Mouse (Mus musculus): ENCODE measurements around the gene Slx4. TPM values are rescaled to one million over a fixed set of nuclear protein-coding genes. Genes with fewer than 3 reads are reported as not detected.

Gene Slx4
- polyA plus RNA-seq, 1 experiment: 26.5 TPM

- Histone ChIP-seq H3K27ac (ENCODE audit: insufficient read depth, low read length) (no peak overlapping the region), H3K4me1 (ENCODE audit: control insufficient read depth, insufficient read depth, insufficient read length) (no peaks in the 10 kb centered on the region), H3K36me3 (ENCODE audit: control insufficient read depth, insufficient read depth, low read length) (no peaks in the 10 kb centered on the region), H3K4me3 (ENCODE audit: extremely low read depth, insufficient read depth, insufficient read length) (no peak overlapping the region), H3K27me3 (ENCODE audit: control insufficient read depth, insufficient read depth, low read length) (no peaks in the 10 kb centered on the region)
- no peak for DNase-seq (ENCODE audit: low read depth in 1 of 2, low spot score in 2 of 2)
- TF ChIP-seq POLR2A (IDR thresholded peaks at IDR 0.05; ENCODE audit: low read depth, low read length) (no peak), CTCF (IDR thresholded peaks at IDR 0.05; ENCODE audit: extremely low read depth, insufficient read depth, insufficient read length, insufficient replicate concordance) (no peak)
- 91% methylated on average over 5 of the region's 5 CpGs for WGBS
Observed at GRCm38 (mm10) chr16:4014040-4014668, 10.6 kb upstream of the Slx4 start.

DNA sequence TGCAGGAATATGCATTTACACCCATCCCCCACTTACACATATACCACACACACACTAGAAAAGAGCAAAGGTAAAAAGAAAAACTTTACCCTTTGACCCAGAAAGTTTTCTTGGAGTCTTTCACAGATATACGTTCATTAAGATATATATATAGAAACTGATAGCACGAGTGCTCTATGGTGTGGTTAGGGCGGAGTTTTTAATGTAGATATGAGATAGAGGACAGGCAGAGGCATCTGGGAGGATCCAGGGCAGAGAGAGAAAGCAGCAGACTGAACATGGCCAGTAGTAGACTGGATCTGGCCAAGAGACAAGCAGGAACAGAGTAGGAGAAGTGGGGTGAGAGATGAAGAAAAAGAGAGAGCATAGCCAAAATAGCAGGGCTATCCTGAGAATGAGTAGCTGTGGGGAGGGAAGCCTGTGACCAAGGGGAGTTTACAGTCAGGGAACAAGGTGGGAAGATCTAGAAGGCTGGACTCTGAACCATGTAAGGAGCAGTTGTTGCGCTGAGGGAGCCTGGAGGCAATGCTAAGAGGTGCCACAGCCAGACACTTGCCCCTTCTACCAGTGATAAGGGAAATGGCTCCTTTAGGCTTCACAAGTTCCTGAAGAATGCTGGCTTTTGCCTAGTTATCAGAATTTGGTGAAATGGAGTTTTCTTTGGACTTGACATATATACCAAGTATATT lies 9.5 kb upstream of the Slx4 start:
- Histone ChIP-seq H3K36me3 (ENCODE audit: control insufficient read depth, insufficient read depth, low read length) (no peaks in the 10 kb centered on the region), H3K4me1 (ENCODE audit: control insufficient read depth, insufficient read depth, insufficient read length) (no peaks in the 10 kb centered on the region), H3K4me3 (ENCODE audit: extremely low read depth, insufficient read depth, insufficient read length) (no peak overlapping the region), H3K27ac (ENCODE audit: insufficient read depth, low read length) (no peak overlapping the region), H3K27me3 (ENCODE audit: control insufficient read depth, insufficient read depth, low read length) (no peaks in the 10 kb centered on the region)
- no peak for TF ChIP-seq CTCF (IDR thresholded peaks at IDR 0.05; ENCODE audit: extremely low read depth, insufficient read depth, insufficient read length, insufficient replicate concordance)
- no peak for TF ChIP-seq POLR2A (IDR thresholded peaks at IDR 0.05; ENCODE audit: low read depth, low read length)
- DNase-seq (ENCODE audit: low read depth in 1 of 2, low spot score in 2 of 2): no peak
- WGBS: 60% methylated on average over 4 of the region's 4 CpGs

GRCm38 (mm10) chr16:3988410-3988809 lies 15.2 kb downstream of the Slx4 start:
- no peak overlapping the region for H3K4me3 ChIP-seq (ENCODE audit: extremely low read depth, insufficient read depth, insufficient read length)
- 58% methylated on average over 4 of the region's 4 CpGs for WGBS
- H3K4me1 ChIP-seq (ENCODE audit: control insufficient read depth, insufficient read depth, insufficient read length): no peaks in the 10 kb centered on the region
- no peaks in the 10 kb centered on the region for H3K27me3 ChIP-seq (ENCODE audit: control insufficient read depth, insufficient read depth, low read length)
- DNase-seq (ENCODE audit: low read depth in 1 of 2, low spot score in 2 of 2): no peak
- peaks cover 46% of the 10 kb centered on the region for H3K36me3 ChIP-seq (ENCODE audit: control insufficient read depth, insufficient read depth, low read length)
- TF ChIP-seq POLR2A (IDR thresholded peaks at IDR 0.05; ENCODE audit: low read depth, low read length) (no peak), CTCF (IDR thresholded peaks at IDR 0.05; ENCODE audit: extremely low read depth, insufficient read depth, insufficient read length, insufficient replicate concordance) (no peak)
- H3K27ac ChIP-seq (ENCODE audit: insufficient read depth, low read length): no peak overlapping the region

DNA sequence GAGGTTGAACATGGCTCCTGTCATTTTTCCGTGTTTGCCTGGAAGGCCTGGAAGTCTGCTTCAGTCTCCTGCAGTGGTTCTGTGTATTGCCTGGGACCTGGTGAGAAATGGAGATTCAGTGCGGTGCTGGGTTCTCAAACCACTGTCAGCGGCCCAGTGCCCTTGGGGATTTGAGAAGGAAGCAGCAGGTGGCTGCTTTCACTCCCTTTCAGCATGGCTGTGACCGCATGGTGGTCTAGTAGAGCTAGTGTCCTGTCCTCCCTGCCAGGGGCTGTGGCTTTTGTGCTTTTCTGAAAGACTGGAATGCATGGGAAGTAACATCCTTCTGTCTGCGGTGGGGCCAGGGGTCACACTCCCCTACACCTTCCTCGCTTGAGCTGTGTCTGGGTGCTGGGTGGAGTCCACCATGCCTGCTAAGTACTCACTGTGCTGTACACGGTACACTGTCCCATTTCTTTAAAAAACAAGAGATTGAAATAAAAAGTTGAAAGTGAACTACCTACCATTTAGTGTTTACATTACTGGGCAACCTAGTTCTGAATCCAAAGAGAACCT lies 20.3 kb downstream of the Slx4 start:
- Histone ChIP-seq H3K27me3 (ENCODE audit: control insufficient read depth, insufficient read depth, low read length) (no peaks in the 10 kb centered on the region), H3K36me3 (ENCODE audit: control insufficient read depth, insufficient read depth, low read length) (peaks cover 34% of the 10 kb centered on the region), H3K4me1 (ENCODE audit: control insufficient read depth, insufficient read depth, insufficient read length) (peaks cover 14% of the 10 kb centered on the region; the same call in 1 of the 2 replicates), H3K4me3 (ENCODE audit: extremely low read depth, insufficient read depth, insufficient read length) (no peak overlapping the region), H3K27ac (ENCODE audit: insufficient read depth, low read length) (peak overlapping the region; percentile 50)
- no peak for TF ChIP-seq POLR2A (IDR thresholded peaks at IDR 0.05; ENCODE audit: low read depth, low read length)
- TF ChIP-seq CTCF (IDR thresholded peaks at IDR 0.05; ENCODE audit: extremely low read depth, insufficient read depth, insufficient read length, insufficient replicate concordance): no peak
- DNase-seq (ENCODE audit: low read depth in 1 of 2, low spot score in 2 of 2): peak; percentile 19 to 56
- 33% methylated on average over 7 of the region's 7 CpGs for WGBS

- no peak for TF ChIP-seq POLR2A (IDR thresholded peaks at IDR 0.05; ENCODE audit: low read depth, low read length)
- no peak for TF ChIP-seq CTCF (IDR thresholded peaks at IDR 0.05; ENCODE audit: extremely low read depth, insufficient read depth, insufficient read length, insufficient replicate concordance)
- H3K36me3 ChIP-seq (ENCODE audit: control insufficient read depth, insufficient read depth, low read length): peaks cover 25% of the 10 kb centered on the region
- WGBS: 12% methylated on average over 4 of the region's 4 CpGs
Observed at GRCm38 (mm10) chr16:3982173-3982572, 21.4 kb downstream of the Slx4 start.

GRCm38 (mm10) chr16:3976712-3977111 lies 26.9 kb downstream of the Slx4 start:
- Histone ChIP-seq H3K27me3 (ENCODE audit: control insufficient read depth, insufficient read depth, low read length) (no peaks in the 10 kb centered on the region), H3K4me3 (ENCODE audit: extremely low read depth, insufficient read depth, insufficient read length) (peak overlapping the region; percentile 61; the same call in 1 of the 2 replicates), H3K36me3 (ENCODE audit: control insufficient read depth, insufficient read depth, low read length) (peaks cover 12% of the 10 kb centered on the region), H3K27ac (ENCODE audit: insufficient read depth, low read length) (peak overlapping the region; percentile 70), H3K4me1 (ENCODE audit: control insufficient read depth, insufficient read depth, insufficient read length) (peaks cover 15% of the 10 kb centered on the region)
- TF ChIP-seq POLR2A (IDR thresholded peaks at IDR 0.05; ENCODE audit: low read depth, low read length): no peak
- TF ChIP-seq CTCF (IDR thresholded peaks at IDR 0.05; ENCODE audit: extremely low read depth, insufficient read depth, insufficient read length, insufficient replicate concordance): no peak
- 20% methylated on average over 3 of the region's 3 CpGs for WGBS
- no peak for DNase-seq (ENCODE audit: low read depth in 1 of 2, low spot score in 2 of 2)

More at GRCm38 (mm10) chr16:3982173-3982572, 21.4 kb downstream of the Slx4 start:
- H3K27me3 ChIP-seq (ENCODE audit: control insufficient read depth, insufficient read depth, low read length): no peaks in the 10 kb centered on the region
- peaks cover 18% of the 10 kb centered on the region; the same call in 1 of the 2 replicates for H3K4me1 ChIP-seq (ENCODE audit: control insufficient read depth, insufficient read depth, insufficient read length)
- no peak overlapping the region for H3K4me3 ChIP-seq (ENCODE audit: extremely low read depth, insufficient read depth, insufficient read length)
- H3K27ac ChIP-seq (ENCODE audit: insufficient read depth, low read length): no peak overlapping the region
- peak; percentile 27 to 31 for DNase-seq (ENCODE audit: low read depth in 1 of 2, low spot score in 2 of 2)

All from spleen, adult 2 months (tissue).